Mouse (Mus musculus): ENCODE data around the gene Myl3.

The Myl3 gene

DNA sequence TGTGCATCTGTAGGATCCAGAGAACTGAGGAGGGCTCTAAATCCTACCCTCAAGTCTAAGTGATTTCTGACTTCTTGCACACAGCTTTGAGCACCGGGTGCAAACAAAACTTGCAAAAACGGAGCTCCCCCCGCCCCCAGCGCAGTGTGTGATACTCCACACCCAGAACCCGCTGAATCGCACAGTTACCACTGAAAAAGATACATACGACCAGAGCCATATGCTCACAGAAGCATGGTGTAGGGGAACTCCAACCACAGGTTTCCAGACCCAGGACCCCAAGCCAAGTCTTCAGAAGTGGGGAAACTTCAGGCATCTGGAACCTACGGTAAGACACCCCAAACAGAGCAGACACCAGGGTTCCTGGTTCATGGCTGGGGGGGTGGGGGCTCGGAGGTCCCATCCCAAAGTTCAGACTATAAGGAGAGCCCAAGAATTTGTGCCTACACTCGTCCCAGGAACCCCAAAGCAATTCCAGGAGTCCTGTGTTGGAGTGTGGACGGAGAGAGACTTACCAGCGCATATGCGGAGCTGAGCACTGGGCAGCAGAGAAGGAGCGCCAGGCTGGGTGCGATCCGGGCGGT is at the start of gene Myl3:
TSS of gene Myl3 (plus strand) at position 151 of the 584 bp plus-strand sequence.
- no peak for DNase-seq

- no peak for DNase-seq
Observed at GRCm38 (mm10) chr9:110695165-110695755, 46.4 kb upstream of the Myl3 start.

- DNase-seq: no peak
Observed at GRCm38 (mm10) chr9:110696427-110696826, 45.2 kb upstream of the Myl3 start.

DNA sequence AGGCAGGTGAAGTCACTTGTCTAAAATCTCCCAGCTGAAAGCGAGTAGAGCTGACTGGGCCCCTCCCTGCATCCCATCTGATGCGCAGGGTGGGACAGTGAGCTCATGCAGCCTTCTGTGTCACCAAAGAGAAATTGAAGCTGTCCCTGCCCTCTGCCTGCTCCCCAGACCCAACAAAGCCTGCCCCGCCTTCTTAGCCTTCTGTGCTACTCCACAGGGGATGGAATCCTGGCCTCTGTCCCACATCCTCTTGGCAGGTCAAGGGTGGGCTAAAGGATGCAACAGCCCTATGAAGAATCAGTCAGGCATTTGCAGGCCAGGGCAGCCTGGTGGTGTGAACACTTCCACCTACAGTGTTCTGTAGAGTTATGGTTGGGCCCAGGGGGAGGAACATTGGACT is 44.2 kb upstream of the Myl3 start:
- DNase-seq: no peak

GRCm38 (mm10) chr9:110699574-110699973 is 42.1 kb upstream of the Myl3 start:
- no peak for DNase-seq

GRCm38 (mm10) chr9:110701114-110702032 is 40.3 kb upstream of the Myl3 start:
- DNase-seq: no peak

DNA sequence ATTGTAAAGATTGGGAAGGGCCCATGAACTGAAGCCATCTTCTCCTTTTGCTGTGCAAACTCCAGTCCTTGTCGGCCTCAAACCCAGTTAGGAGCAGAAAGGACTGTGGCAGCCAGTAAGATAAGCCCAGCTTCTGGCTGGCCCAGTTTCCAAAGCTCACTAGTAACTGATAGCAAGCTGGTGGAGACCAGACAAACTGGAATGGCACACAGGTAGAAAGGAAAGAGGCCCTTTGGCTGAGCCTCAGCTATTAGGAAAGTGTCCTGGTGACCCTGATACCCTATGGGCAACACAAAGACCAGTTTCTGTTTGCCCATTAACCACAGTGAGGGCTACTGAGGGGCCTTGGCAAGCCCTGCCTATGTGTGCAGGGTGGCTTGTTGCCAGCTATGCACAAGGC is 38.8 kb upstream of the Myl3 start:
- no peak for DNase-seq

- DNase-seq: no peak
Observed at GRCm38 (mm10) chr9:110703951-110704350, 37.7 kb upstream of the Myl3 start.

DNA sequence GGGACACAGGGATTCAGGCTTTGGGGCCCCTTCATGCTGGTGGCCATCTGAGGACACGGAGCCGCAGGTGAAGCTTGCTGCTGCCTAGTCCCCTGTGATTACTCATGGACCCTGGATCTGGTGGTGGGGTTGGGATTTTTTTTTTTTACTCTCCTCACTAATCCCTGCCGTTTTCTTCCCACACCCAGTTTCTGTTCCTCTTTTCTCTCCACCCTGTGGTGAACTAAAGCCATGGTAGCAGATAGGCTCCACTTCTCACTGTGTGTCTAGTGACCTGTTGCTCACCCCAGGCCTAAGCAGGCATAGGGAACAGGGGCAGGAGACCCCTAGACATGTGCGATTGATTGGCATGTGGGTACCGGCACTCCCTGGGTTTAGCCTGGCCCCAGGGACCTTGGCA is 34.9 kb upstream of the Myl3 start:
- no peak for DNase-seq

GRCm38 (mm10) chr9:110709640-110710258 is 31.9 kb upstream of the Myl3 start:
- DNase-seq: peak; percentile 89 to 91

GRCm38 (mm10) chr9:110711532-110711931 is 30.1 kb upstream of the Myl3 start:
- DNase-seq: no peak

DNA sequence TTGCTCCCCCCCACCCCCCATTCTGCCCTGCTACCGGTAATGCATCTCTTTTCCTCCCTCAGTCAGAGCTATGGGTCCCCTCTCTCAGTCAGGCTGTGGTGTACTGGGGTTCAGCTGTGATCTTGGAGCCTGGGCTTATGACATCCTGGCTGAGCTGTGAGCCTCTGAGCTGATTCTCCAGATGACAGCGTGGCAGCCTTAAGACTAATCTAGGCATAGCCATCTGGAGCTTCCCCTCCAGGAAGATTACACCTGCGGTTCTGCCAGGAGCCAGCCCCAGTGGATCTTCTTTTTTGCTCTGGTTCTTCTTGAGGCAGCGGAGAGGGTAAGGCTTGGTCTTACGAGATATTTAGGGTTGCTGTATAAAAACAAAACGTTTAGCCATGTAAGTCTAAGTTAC is 29.7 kb upstream of the Myl3 start:
- DNase-seq: no peak

DNA sequence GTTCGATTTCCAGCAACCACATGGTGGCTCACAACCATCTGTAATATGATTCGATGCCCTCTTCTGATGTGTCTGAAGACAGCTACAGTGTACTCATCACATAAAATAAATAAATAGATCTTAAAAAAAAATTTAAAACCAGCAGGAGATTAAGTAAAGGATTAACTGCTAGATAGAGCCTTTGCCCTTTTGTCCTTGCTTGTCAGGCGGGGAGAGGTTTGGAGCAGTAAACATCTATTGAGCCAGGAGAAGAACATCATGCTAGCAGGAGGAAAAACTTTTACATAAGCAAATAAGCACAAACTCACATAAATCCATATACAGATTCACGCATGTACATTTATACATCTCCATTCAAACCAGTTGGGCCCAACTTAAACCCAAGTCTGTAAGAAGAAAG is 29.1 kb upstream of the Myl3 start:
- DNase-seq: no peak

GRCm38 (mm10) chr9:110713389-110713788 is 28.3 kb upstream of the Myl3 start:
- DNase-seq: no peak

GRCm38 (mm10) chr9:110715426-110715825 is 26.2 kb upstream of the Myl3 start:
- no peak for DNase-seq

- peak in 1 of 2 experiments; percentile 66 for DNase-seq
Observed at GRCm38 (mm10) chr9:110716775-110717174, 24.9 kb upstream of the Myl3 start.

DNA sequence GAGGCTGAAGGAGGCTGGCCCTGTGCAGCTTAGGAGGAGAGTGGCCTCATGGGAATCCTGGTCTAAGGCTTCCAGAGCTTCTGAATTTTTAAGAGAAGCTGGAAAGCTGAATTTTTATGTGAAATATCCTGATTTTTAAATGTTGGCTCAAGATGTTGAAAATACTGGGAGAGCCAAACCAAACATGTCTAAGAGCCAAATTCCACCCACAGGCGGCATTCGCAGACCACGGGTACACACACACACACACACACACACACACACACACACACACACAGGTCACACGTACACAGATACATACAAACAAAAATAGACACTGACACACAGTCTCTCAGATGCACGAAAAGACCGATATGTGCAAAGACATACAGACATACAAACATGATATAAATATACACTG is 23.6 kb upstream of the Myl3 start:
- no peak for DNase-seq

- no peak for DNase-seq
Observed at GRCm38 (mm10) chr9:110718810-110719209, 22.9 kb upstream of the Myl3 start.

- DNase-seq: no peak
Observed at GRCm38 (mm10) chr9:110719977-110720376, 21.7 kb upstream of the Myl3 start.

DNA sequence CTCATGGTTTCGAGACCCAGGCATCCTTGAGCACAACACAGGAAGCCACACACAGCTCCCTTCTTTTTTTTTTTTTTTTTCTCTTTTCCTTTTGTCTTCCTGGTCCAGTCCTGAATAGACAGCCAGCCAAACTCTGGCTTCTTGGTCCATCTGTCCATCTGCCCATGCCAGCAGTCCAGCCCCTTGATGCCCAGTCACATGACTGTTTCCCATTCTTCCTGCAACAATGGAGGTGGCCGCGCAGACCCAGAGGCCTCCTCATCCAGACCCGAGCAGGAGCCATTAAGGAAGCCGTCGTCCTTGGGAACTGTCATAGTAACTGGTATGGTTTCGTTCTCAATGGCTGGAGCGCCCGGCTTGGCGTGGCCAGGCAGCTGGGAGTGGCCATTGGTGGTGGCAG is 19.6 kb upstream of the Myl3 start:
- DNase-seq: no peak

- DNase-seq: no peak
Observed at GRCm38 (mm10) chr9:110725721-110726135, 15.9 kb upstream of the Myl3 start.

GRCm38 (mm10) chr9:110726867-110727266 is 14.8 kb upstream of the Myl3 start:
- no peak for DNase-seq

- peak in 1 of 2 experiments; percentile 65 for DNase-seq
Observed at GRCm38 (mm10) chr9:110729841-110730240, 11.8 kb upstream of the Myl3 start.

Data from lung, postnatal 4 days (tissue).